Mouse (Mus musculus) embryo, embryonic 11.5 days (tissue): ENCODE measurements at regions not wholly inside any gene's neighbourhood (a gene's known extent, or its start where the extent isn't known, plus 50 kb on each side); places are given as distances from the start of the nearest gene placed in this dataset.

ENCODE experiments used
- DNase-seq: peaks from one replicate; pipeline ENCODE4 v3.0.0-alpha.2; 2012; ENCODE audit warnings: low read depth, low spot score

DNA sequence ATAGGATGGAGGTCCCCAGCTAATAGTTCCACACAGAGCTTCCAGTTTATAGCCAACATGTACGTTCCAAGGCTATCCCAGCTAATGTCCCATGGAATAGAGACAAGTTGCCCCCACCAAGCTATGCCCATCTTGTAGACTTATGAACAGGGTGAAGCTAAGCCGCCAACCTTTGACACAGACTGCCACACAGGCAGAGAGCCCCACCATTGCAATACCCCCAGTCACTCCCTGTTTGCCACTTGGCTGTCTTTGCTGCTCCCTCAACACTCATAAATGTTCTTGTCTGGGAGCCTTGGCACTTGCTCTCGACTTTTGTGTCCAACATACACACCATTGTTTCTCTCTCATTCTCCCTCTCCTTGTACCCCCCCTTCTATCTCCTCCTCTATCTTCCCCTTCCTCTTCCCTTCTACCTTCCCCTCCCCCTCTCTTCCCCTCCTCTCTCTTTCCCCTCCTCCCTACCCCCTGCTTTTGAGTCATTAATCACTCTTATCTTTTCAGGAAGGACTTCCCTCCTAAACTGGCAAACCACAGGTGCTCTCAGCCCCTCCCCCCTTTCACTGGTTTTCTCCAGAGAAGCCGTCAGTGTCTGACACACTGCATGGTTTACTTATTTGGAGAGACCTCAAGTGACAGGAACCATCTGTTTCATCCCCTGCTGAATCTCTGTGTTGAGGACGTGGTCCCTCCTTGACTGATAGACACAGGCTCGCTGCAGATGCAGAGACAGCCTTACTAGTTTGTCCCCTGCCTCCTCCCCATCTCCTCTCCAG is 148.2 kb downstream of the Kdr start:
- DNase-seq, result no peak

DNA sequence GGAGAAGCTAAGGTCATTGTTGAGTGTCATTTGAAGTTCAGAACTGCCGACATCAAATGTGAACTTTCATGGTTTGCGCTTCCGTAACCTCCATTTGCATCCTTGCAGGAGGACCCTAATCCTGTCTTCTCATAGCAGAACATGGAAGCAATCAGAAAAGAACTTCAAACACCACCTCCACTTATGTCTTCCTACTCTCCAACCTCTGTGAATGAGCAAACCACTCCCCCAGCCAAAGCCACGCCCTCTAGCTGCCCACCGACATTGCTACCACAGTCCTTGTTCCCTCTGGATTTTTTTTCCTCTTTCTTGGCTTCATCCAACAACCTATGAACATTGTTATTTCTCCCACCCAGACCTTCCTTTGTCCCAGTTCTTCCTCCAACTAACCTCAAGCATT is 149.9 kb downstream of the Kdr start:
- no peak for DNase-seq

DNA sequence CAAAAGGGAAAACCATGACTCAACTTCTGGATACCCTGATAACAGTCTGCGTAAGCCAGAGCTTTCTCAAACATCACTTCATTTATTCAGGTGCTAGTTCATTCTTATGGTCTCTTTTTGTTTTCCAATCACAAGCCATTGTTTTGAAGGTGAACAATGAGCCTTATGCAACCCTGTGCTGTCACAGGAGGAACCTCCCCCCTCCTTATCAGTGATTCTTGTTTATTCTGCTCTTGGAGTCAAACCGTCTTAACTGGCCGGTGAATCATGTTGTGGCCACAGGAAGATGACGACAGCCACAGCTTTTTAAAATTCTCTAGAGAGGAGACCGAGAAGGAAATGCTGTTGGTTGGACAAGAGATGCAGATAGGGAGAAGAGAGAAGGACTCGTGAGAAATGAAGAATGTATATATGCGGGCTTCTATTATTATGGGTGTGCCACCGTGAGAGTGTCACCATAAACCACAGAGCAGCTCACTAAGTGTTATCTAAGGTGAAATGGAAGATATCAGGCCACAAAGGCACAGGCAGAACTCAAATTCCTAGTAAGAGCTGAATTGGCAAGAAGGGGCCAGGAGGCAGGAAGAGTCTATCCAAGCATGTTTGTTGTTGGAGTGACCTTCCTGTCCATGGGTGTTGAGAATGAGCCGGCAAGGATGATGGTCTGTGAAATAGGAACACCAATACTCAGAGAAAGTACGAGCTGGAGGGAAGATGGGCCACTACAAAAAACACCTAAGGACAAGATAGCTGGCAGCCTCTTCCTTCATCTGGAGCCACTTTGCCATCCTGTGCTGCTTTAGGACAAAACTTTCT is 151.8 kb downstream of the Kdr start:
- no peak for DNase-seq

DNA sequence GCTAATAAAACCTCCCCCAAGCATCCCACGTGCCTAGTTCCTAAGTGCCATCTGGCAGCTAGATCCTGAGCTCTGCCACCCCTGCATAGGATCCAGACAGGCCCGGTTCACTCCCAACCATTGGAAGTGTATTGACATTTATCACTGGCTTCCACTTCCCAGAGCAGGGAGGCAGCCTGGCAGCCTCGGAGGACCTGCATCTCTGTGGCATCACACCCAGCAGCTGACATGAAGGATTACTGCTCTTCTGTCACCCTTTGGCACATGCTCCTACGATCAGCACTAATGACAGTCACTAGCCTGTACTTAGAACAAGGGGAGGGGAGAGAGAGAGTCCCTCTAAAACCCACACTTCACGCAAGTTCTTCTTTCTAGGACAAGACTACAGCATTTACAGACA is 152.7 kb downstream of the Kdr start:
- no peak for DNase-seq

GRCm38 (mm10) chr5:75824660-75825059 is 153.6 kb downstream of the Kdr start:
- no peak for DNase-seq

- DNase-seq, result no peak
Observed at GRCm38 (mm10) chr5:75823646-75824045, 154.6 kb downstream of the Kdr start.

DNA sequence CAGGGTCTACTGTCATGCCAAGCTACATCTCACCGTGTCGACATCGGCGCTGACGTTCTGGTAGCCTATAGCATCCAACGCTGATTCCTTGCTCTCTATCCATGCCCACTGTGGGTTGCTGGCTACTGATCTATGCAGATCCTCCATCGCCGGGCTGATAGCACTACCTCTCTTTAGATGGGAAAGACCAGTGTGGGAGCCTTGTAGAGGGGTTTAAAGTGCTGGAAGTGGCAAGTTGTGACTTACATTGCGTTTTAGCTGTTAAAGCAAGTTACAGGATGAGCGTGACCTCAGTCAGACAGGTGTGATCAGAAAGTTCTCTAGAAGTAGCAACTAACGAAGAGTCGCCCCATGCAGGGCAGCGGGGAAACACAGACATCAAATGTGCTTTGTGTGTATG is 160.9 kb downstream of the Kdr start:
- DNase-seq, result no peak

GRCm38 (mm10) chr5:75814393-75814984 is 163.8 kb downstream of the Kdr start:
- DNase-seq, result no peak

DNA sequence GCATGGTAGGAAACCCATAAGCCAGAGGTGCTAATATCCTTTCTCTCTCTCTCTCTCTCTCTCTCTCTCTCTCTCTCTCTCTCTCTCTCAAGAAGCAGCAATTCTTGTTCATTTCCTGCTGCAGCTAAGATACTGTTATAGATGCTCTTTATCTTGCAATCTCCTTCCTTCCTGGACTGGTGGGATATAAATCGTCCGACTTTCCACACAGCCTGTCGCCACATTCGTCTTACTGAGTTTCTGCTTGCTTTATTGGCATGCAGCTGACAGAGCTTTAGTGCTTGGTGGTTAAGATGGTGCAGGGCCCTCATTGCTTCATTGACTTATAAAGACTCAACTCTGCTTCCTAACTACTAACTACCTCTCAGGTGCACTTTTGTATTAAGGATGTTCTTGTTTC is 165.6 kb downstream of the Kdr start:
- no peak for DNase-seq

- DNase-seq, result no peak
Observed at GRCm38 (mm10) chr5:75808551-75809332, 169.5 kb downstream of the Kdr start.

- DNase-seq, result no peak
Observed at GRCm38 (mm10) chr5:75805011-75805410, 173.2 kb downstream of the Kdr start.

DNA sequence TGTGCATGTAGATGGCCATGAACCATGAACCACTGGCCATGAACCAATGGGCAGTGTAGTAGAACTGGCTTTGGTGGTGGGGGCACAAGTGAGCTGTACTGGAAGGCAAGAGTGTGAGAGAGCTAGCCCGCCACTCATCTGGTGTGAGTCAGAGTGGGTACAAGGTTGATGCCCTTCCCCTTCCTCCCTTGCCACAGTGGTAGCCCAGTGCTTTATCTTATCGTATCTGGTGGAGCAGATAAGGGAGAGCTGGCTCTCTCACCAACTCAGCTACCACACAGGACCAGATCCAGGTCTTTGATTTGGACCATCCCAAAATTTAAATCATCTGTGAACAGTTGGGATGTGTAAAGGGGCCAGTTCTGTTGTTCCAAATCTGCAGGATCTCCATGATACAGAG is 173.9 kb downstream of the Kdr start:
- DNase-seq, result no peak

DNA sequence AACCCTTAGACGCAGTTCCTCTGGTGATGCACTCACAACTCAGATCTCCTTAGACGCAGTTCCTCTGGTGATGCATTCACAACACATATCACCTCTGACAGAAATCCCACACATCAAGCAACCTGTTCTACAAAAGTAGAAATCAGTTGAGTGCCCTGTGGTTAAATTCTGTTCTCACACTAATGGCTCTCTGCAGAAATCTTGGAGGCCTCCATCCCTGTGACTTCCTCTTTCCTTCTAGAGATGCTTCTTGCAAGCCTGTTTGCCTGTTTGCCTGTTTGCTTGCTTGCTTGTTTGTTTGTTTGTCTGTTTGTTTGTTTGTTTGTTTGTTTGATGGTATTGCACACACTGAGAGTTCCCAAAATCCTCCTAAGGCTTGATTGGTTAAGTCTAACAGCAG is 175.2 kb downstream of the Kdr start:
- no peak for DNase-seq

DNA sequence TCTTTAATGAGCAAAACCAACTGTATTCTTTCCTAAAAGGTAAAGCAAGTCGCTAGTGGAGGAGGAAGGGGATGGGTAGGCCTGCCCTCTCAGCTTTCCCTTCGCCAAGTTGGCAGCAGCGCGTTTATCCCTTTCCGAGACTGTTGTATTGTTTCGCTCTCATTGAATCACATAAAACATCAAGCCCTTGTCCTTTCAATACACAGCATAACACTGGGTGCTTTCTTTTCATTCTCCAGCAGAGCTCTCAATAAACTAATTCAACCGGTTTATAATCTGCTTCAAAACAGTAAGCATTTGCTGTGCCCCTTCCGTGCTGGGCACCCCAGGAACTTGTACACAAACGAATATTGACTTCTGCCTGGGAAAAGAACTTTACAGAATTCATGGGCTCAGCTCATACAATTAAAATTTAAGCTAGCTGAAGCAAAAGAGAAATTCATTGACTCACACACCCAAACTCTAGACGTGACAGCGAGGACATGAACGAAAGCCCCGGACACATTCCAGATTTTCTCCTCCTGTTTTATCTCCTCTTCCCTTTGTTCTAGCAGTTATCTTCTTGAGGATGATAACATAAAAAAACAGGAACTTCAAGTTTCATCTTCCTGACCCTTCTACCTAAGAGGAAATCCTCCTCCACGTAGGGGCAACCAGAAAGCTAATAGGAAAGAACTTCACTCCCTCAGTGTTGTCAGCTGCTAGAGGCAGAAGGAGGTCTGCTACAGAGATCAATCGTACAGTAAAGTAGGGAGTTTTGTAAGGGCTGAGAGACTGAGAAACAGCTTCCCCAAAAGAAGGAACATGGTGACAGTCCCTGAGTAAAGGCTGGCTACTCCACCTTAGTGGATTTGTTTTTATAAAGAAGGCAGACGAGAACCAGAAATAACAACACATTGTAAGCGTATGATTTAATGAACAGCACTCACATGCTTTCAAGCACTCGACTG is 177.9 kb downstream of the Kdr start:
- no peak for DNase-seq

GRCm38 (mm10) chr5:75799627-75800026 is 178.6 kb downstream of the Kdr start:
- DNase-seq, result no peak

DNA sequence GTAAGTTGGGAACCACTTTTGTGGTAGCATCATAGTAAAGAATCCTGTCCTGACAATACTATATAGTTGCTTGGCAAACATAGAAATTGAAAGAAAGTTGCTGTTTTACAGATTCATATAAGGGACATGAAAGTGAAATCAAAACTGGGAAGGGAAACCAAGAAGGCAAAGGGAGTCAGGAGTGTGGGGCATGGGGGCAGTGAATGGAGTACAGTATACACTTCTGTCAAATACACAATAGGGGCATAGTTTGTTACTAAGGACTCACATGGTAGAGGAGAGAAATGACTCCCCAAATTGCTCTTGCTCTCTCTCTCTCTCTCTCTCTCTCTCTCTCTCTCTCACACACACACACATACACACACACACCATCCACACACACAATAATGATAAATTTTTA is 185.1 kb downstream of the Kdr start:
- no peak for DNase-seq

GRCm38 (mm10) chr5:75791738-75792137 is 186.5 kb downstream of the Kdr start:
- DNase-seq, result no peak

DNA sequence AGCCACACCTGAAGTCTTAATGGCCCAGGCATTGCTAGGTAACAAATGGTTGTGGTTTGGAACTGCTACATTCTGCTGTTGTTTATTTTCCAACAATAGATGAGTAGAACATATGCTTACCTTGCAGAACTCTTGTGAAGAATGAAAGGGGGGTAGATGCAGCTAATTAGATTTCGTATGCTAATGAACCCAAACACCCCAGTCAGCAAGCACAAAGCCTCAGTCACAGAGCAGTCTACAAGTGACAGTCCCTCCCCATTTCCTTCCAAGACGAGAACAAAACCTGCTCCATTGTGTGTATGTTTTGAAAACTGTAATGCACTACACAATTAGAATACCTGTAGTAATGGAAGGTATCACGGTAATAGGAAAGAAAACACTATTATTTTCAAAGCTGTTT is 190.2 kb downstream of the Kdr start:
- no peak for DNase-seq

GRCm38 (mm10) chr5:75786196-75786595 is 192.1 kb downstream of the Kdr start:
- no peak for DNase-seq

GRCm38 (mm10) chr5:75784998-75785593 is 193.2 kb downstream of the Kdr start:
- DNase-seq, result no peak
